Mouse (Mus musculus) urinary bladder, postnatal 4 days (tissue): ENCODE data around the gene Terb1.

ENCODE experiments used
- DNase-seq, 2 experiments: peaks; one replicate each; pipeline ENCODE4 v3.0.0; 2021 to 2022; ENCODE audit warnings: low spot score in 2 of 2

Terb1 gene

DNA sequence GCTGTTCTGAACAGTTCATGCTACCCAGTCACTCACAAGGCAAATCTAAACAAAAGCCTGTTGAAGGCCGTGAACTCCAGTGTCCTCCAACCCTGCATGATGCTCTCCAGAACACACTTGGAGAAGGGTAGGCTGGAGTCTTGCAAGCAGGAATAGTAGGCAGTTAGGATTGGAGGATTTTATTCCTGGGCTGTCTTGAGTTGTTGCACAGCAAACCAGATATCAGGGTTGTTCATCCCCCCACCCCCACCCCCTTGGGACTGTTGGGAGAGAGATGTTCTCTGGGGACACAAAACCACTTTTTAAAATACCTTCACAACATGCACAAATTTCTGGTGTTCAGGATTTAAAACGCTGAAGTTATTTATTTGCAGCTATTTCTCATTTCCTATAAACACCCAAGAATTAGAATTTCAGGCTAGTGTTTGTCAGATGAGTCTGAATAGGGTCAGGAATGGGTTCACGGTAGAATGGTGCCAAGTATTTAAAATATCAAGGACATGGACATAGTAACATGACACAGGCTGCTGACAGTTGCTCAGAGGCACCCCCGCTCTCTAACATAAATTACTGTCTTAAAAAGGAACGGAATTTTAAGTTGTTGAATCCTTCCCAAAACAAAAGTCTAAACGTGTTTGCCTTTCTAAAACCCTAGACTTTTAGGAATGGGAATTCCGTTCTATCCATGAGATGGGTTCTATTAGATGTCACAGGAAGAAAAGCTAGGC lies 96.7 kb downstream of the Terb1 start:
- no peak for DNase-seq

DNA sequence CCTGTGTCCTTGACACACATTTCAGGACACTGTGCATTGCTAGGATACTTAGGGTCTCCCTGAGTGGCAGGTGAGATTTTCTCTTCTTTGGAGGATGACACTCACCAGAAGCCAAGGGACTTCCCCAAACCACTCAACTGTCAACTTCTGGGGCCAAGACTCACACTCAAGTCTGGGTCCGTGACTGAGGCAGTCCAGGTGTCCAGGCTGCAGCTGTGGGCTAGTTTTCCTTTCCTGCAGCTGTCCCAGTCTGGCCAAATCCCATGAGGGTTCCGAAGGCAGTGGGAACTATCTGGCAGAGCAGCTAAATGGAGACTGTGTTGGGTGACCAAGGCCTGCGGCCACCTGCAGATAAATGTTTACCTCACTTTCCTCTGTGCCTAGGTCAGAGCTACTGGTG lies 97.7 kb downstream of the Terb1 start:
- no peak for DNase-seq

DNA sequence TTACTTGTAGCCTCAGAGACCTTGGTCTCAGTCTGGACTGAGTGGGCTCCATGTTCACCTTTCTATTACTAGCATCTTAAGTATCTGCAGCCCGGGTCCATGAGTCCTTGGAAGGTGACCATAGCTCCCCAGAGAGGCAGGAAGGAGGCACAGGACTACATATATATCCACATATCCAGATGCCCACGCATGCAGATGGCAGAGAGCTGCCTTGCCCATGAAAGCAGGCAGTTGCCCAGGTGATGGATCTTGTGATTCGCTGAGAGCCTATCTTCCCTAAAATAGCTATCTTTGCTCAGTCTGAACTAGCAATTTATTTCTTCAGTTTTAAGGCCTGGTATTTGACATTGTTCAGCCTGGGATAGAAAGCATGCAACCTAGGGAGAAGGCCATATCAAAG lies 98.2 kb downstream of the Terb1 start:
- DNase-seq: no peak

DNA sequence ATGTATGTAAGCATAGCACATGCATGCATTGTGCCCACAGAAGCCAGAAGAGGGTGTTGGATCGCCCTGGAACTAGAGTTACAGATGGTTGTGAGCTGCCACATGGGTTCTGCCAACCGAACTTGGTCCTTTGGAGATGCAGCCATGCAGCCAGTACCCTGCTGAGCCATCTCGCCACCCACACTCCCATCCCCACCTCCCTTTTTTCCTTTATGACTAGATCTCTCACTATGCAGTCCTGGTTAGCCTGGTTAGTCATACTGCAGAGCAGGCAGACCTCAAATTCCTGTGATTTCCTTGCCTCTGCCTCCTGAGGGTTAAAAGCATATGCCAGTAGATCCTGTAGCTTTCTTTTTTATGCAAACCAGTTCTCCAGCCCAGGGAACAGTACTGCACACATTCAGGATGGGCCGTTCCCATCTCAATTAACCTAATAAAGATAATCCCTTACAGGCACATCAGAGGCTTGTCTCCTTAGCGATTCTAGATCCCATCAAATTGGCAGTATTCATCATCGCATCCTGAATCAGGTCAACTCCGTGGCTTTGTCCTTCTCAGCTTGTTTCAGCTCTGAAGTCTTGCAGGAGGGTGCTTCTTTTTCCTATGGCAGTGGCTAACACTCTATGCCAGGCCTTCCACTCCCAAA lies 99.0 kb downstream of the Terb1 start:
- no peak for DNase-seq

DNA sequence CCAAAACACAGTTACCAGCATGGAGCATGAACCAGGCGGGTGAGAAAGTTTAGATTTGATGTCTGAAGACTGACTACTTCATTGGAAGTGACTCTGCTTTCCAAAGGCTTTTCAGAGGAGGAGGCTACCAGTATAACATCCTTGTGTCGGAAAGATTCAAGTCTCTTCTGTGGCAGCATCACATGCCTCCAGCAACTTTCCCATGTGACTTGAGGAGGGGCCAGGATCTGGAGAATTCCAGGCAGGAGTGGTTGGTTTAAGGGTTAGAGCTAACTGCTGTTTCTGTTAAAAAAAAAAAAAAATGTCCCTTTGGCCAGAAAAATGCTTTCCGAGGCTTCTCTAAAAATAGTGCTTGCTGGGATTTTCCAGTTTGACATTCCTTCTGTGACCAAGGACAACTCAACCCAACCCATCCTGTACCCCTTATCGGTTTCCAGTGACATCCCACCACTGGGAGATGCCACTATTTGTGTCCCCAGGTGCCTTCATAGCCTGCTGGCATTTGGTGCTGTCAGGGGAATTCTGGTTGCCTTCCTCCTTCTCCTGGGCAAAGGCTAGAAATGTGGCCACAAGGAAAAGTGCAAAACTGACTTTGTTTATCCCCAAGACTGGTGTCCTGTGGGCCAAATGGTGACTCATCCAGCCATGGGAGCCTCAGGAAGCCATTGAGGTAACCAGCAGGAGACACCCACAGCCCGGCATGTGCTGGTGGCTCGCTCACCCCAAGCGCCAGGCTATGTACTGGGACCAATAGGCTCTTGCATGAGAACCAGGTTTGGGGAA lies 101.2 kb downstream of the Terb1 start:
- DNase-seq: no peak

DNA sequence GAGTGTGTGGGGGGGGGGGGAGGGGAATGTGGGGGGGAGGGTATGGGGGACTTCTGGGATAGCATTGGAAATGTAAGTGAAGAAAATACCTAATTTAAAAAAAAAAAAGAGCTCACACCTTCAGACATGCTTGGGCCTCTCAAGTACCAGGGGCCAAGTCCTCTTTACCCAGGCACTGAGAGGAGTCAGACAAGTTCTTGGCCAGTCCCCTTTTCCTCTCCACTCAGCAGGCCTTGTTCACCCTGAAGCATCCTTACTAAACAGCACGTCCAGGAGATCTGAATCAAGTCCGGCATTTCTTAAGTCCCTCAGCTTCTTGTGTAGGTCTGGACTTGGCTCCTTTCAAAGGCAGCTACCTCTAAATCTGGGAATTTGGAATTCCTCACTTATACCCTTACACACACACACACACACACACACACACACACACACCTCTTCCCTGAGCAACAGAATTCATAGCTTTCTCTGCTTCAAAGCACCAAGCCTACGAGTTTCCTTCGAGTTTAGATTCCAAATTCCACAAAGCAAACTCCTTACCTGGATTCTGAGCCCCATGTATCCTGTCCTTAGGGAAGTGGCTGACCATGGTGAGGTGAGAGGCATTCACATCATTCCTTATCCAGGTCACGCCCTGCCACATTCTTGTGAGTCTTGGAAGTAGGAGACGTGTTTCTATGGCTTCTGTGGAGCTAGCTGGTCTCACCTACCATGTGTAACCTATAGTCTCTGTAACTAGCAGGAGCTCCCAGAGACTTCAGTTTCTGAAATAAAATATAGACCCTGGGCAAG lies 103.2 kb downstream of the Terb1 start:
- DNase-seq: no peak

DNA sequence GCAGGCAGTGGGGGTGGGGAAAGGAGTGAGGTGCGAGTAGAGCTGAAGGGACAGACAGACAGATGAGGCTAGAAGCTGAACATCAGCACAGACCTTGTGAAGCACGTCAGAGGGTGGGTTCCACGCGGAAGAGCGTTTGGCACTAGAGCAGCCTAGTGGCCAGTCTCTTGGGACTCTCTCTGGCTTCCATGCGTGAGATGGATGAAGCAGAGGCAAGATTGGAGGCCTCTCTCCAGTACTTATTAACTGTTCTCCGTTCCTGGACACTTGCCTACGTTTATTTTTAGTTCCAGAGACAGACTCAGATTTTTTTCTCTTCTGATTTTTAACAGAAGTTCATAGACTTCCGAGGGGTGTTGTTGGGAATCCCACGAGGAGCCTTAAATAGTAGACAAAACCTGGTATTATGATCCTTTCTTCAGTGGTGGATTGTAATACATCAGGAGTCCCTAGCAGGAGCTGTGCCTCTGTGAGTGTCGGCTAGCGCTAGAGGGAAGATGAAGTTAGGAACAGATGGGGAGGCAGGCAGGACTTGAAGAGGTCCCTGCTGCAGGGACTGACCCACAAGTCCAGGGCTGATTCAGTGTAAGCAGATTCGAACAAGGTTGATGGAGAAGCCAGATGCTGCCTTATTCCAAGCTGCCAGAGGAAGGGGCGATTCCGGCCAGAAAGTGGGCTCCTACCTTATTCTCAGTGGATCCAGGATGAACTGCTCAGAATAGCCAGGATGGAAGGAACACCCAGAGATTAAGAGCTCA lies 104.1 kb downstream of the Terb1 start:
- DNase-seq: no peak

DNA sequence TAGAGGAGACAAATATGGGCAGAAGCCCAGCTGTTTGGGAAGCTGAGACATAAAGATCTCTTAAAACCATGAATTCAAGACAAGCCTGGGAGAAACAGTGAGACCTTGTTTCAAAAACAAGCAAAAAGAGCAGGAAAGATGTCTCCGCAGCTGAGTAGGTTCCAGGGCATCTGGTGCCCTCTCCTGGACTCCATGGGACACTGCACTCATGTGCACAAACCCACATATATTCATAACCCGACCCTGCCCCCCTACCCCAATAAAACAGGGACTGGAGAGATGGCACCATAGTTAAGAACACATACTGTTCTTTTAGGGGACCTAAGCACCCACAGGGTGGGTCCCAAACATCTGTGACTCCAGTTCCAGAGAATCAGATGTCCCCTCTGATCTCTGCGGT lies 106.1 kb downstream of the Terb1 start:
- no peak for DNase-seq
